Mouse (Mus musculus): Measurements from ENCODE around the gene Smarcc2. TPM values are rescaled to one million over a fixed set of nuclear protein-coding genes. Genes with fewer than 3 reads are reported as not detected.

Gene Smarcc2
- total RNA-seq, 2 experiments from 2014 or later, result 46.5 to 53.2 TPM

- TF ChIP-seq CTCF (IDR thresholded peaks at IDR 0.05), result no peak
- no peak overlapping the region for H3K27ac ChIP-seq
- H3K4me3 ChIP-seq, result no peak overlapping the region
- intact Hi-C loops (cut with DNase I), result no loop called here
- DNase-seq, result no peak
Measured at GRCm38 (mm10) chr10:128429454-128429853, 29.6 kb upstream of the Smarcc2 start.

GRCm38 (mm10) chr10:128433417-128433816 lies 25.6 kb upstream of the Smarcc2 start:
- DNase-seq, result no peak
- TF ChIP-seq CTCF (IDR thresholded peaks at IDR 0.05), result no peak
- intact Hi-C loops (cut with DNase I), result no loop called here
- no peak overlapping the region for H3K27ac ChIP-seq
- H3K4me3 ChIP-seq, result no peak overlapping the region

GRCm38 (mm10) chr10:128434681-128435080 lies 24.4 kb upstream of the Smarcc2 start:
- H3K4me3 ChIP-seq, result no peak overlapping the region
- DNase-seq, result no peak
- intact Hi-C loops (cut with DNase I), result no loop called here
- H3K27ac ChIP-seq, result no peak overlapping the region
- TF ChIP-seq CTCF (IDR thresholded peaks at IDR 0.05), result no peak

- Histone ChIP-seq H3K27ac (peak overlapping the region; percentile 73), H3K4me3 (no peak overlapping the region)
- TF ChIP-seq CTCF (IDR thresholded peaks at IDR 0.05), result no peak
- intact Hi-C loops (cut with DNase I), result no loop called here
- DNase-seq, result peak; percentile 73
Measured at GRCm38 (mm10) chr10:128435186-128435823, 23.7 kb upstream of the Smarcc2 start.

- no peak for TF ChIP-seq CTCF (IDR thresholded peaks at IDR 0.05)
- peak; percentile 57 for DNase-seq
- intact Hi-C loops (cut with DNase I), result no loop called here
- H3K4me3 ChIP-seq, result no peak overlapping the region
- H3K27ac ChIP-seq, result peak overlapping the region; percentile 73
Measured at GRCm38 (mm10) chr10:128435873-128436272, 23.2 kb upstream of the Smarcc2 start.

GRCm38 (mm10) chr10:128436376-128436775 lies 22.7 kb upstream of the Smarcc2 start:
- Histone ChIP-seq H3K27ac (peak overlapping the region; percentile 73), H3K4me3 (no peak overlapping the region)
- TF ChIP-seq CTCF (IDR thresholded peaks at IDR 0.05), result no peak
- DNase-seq, result no peak
- intact Hi-C loops (cut with DNase I), result no loop called here

GRCm38 (mm10) chr10:128438675-128439279 lies 20.3 kb upstream of the Smarcc2 start:
- no peak overlapping the region for H3K4me3 ChIP-seq
- peak overlapping the region; percentile 57 for H3K27ac ChIP-seq
- intact Hi-C loops (cut with DNase I), result no loop called here
- TF ChIP-seq CTCF (IDR thresholded peaks at IDR 0.05), result no peak
- DNase-seq, result no peak

- no peak overlapping the region for H3K4me3 ChIP-seq
- no peak for DNase-seq
- peak; percentile 49 for TF ChIP-seq CTCF (IDR thresholded peaks at IDR 0.05)
- no peak overlapping the region for H3K27ac ChIP-seq
- intact Hi-C loops (cut with DNase I), result no loop called here
Measured at GRCm38 (mm10) chr10:128440407-128440806, 18.6 kb upstream of the Smarcc2 start.

GRCm38 (mm10) chr10:128441324-128442119 lies 17.5 kb upstream of the Smarcc2 start:
- intact Hi-C loops (cut with DNase I), result no loop called here
- no peak for TF ChIP-seq CTCF (IDR thresholded peaks at IDR 0.05)
- no peak for DNase-seq
- Histone ChIP-seq H3K4me3 (no peak overlapping the region), H3K27ac (no peak overlapping the region)

- intact Hi-C loops (cut with DNase I), result no loop called here
- no peak for TF ChIP-seq CTCF (IDR thresholded peaks at IDR 0.05)
- Histone ChIP-seq H3K4me3 (no peak overlapping the region), H3K27ac (no peak overlapping the region)
- DNase-seq, result no peak
Measured at GRCm38 (mm10) chr10:128442718-128443117, 16.3 kb upstream of the Smarcc2 start.

GRCm38 (mm10) chr10:128444354-128444753 lies 14.7 kb upstream of the Smarcc2 start:
- Histone ChIP-seq H3K4me3 (no peak overlapping the region), H3K27ac (no peak overlapping the region)
- no peak for DNase-seq
- intact Hi-C loops (cut with DNase I), result no loop called here
- TF ChIP-seq CTCF (IDR thresholded peaks at IDR 0.05), result no peak

- Histone ChIP-seq H3K27ac (peak overlapping the region; percentile 31; the same call in 1 of the 2 replicates), H3K4me3 (no peak overlapping the region)
- intact Hi-C loops (cut with DNase I), result no loop called here
- DNase-seq, result no peak
- TF ChIP-seq CTCF (IDR thresholded peaks at IDR 0.05), result no peak
Measured at GRCm38 (mm10) chr10:128445407-128445806, 13.6 kb upstream of the Smarcc2 start.

GRCm38 (mm10) chr10:128451014-128451413 lies 8.0 kb upstream of the Smarcc2 start:
- Histone ChIP-seq H3K27ac (no peak overlapping the region), H3K4me3 (no peak overlapping the region)
- DNase-seq, result no peak
- intact Hi-C loops (cut with DNase I), result no loop called here
- no peak for TF ChIP-seq CTCF (IDR thresholded peaks at IDR 0.05)
